Mouse (Mus musculus) C2C12 (cell line): ENCODE results near the gene Mefv.

ENCODE experiments used
- CTCF ChIP-seq: IDR thresholded peaks from one replicate; pipeline ENCODE4 v1.5.1; 2011; ENCODE audit not compliant: control insufficient read depth, insufficient read depth, insufficient read length
- FOSL1 ChIP-seq: IDR thresholded peaks from one replicate; pipeline ENCODE4 v1.8.0; 2011; ENCODE audit warnings: mild to moderate bottlenecking, low read length; ENCODE audit not compliant: poor library complexity, insufficient read depth, severe bottlenecking
- MAX ChIP-seq: IDR thresholded peaks from one replicate; pipeline ENCODE4 v1.6.1; 2011; ENCODE audit warnings: mild to moderate bottlenecking, control low read depth
- MYOD1 ChIP-seq: IDR thresholded peaks from one replicate; pipeline ENCODE4 v1.6.1; 2011; ENCODE audit warnings: low read depth; ENCODE audit not compliant: control insufficient read depth, insufficient read length
- USF1 ChIP-seq: IDR thresholded peaks from one replicate; pipeline ENCODE4 v1.6.1; 2011; ENCODE audit warnings: low read depth, mild to moderate bottlenecking, control low read depth, moderate library complexity

DNA sequence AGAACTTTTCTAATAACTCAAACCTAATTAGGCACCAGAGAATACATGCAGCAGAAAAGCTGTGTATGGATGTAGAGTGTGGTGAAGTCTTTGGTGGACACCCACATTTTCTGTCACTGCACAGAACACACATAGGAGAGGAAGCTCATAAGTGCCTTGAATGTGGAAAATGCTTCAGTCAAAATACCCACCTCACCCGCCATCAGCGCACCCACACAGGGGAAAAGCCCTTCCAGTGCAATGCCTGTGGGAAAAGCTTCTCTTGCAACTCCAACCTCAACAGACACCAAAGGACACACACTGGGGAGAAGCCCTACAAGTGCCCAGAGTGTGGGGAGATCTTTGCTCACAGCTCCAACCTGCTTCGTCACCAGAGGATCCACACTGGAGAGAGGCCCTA is 31.1 kb upstream of the Mefv start:
- TF ChIP-seq CTCF (no peak), USF1 (no peak), MYOD1 (no peak), FOSL1 (no peak), MAX (no peak)
